Mouse (Mus musculus): ENCODE data around the gene Lin7b. TPM values are rescaled to one million over a fixed set of nuclear protein-coding genes. Genes with fewer than 3 reads are reported as not detected.

The Lin7b gene
- polyA plus RNA-seq, 1 experiment: 3.0 TPM

- no peak for TF ChIP-seq GATA1 (IDR thresholded peaks at IDR 0.05; ENCODE audit: low read length)
These were observed 30.3 kb downstream of the Lin7b start for GRCm38 (mm10) chr7:45340066-45340442.

- no peak for TF ChIP-seq GATA1 (IDR thresholded peaks at IDR 0.05; ENCODE audit: low read length)
These were observed 30.8 kb downstream of the Lin7b start for GRCm38 (mm10) chr7:45339410-45340065.

- TF ChIP-seq GATA1 (IDR thresholded peaks at IDR 0.05; ENCODE audit: low read length): no peak
These were observed 32.0 kb downstream of the Lin7b start for GRCm38 (mm10) chr7:45338161-45338911.

- TF ChIP-seq GATA1 (IDR thresholded peaks at IDR 0.05; ENCODE audit: low read length): no peak
These were observed 32.9 kb downstream of the Lin7b start for GRCm38 (mm10) chr7:45337469-45337868.

GRCm38 (mm10) chr7:45336319-45336718 lies 34.1 kb downstream of the Lin7b start:
- TF ChIP-seq GATA1 (IDR thresholded peaks at IDR 0.05; ENCODE audit: low read length): no peak

GRCm38 (mm10) chr7:45335056-45335455 lies 35.3 kb downstream of the Lin7b start, which contains the start of gene Hrc:
Gene Hrc (plus strand): TSS chr7:45335290.
- no peak for TF ChIP-seq GATA1 (IDR thresholded peaks at IDR 0.05; ENCODE audit: low read length)

- no peak for TF ChIP-seq GATA1 (IDR thresholded peaks at IDR 0.05; ENCODE audit: low read length)
These were observed 35.8 kb downstream of the Lin7b start for GRCm38 (mm10) chr7:45334605-45335004.

- TF ChIP-seq GATA1 (IDR thresholded peaks at IDR 0.05; ENCODE audit: low read length): no peak
These were observed 36.9 kb downstream of the Lin7b start, which contains the start of gene Trpm4 for GRCm38 (mm10) chr7:45333431-45333982. Gene Trpm4 (minus strand): TSS chr7:45333780.

- no peak for TF ChIP-seq GATA1 (IDR thresholded peaks at IDR 0.05; ENCODE audit: low read length)
These were observed 37.5 kb downstream of the Lin7b start for GRCm38 (mm10) chr7:45332685-45333425.

- no peak for TF ChIP-seq GATA1 (IDR thresholded peaks at IDR 0.05; ENCODE audit: low read length)
These were observed 38.9 kb downstream of the Lin7b start for GRCm38 (mm10) chr7:45331502-45331901.

- no peak for TF ChIP-seq GATA1 (IDR thresholded peaks at IDR 0.05; ENCODE audit: low read length)
These were observed 41.4 kb downstream of the Lin7b start for GRCm38 (mm10) chr7:45328841-45329475.

GRCm38 (mm10) chr7:45325800-45326199 lies 44.6 kb downstream of the Lin7b start:
- no peak for TF ChIP-seq GATA1 (IDR thresholded peaks at IDR 0.05; ENCODE audit: low read length)

GRCm38 (mm10) chr7:45323069-45323468 lies 47.3 kb downstream of the Lin7b start:
- TF ChIP-seq GATA1 (IDR thresholded peaks at IDR 0.05; ENCODE audit: low read length): no peak

- TF ChIP-seq GATA1 (IDR thresholded peaks at IDR 0.05; ENCODE audit: low read length): no peak
These were observed 48.1 kb downstream of the Lin7b start for GRCm38 (mm10) chr7:45322245-45322644.

Other genes with a start within 250 kb of the Lin7b start
- gene Rps11, start 246.1 kb downstream of the Lin7b start, polyA plus RNA-seq (2012): 236 and 428 TPM in 2 replicates
- gene Rpl13a, start 241.8 kb downstream of the Lin7b start, polyA plus RNA-seq (2012): 9,046 and 9,149 TPM in 2 replicates
- gene Gm45713, start 234.4 kb downstream of the Lin7b start, polyA plus RNA-seq (2012): 1.5 and 3.9 TPM in 2 replicates
- 47.6 and 56.0 TPM in 2 replicates for gene Flt3l, start 234.2 kb downstream of the Lin7b start, polyA plus RNA-seq (2012)
- gene Pih1d1, start 216.3 kb downstream of the Lin7b start, polyA plus RNA-seq (2012): 93.6 and 96.2 TPM in 2 replicates
- gene Aldh16a1, start 216.0 kb downstream of the Lin7b start, polyA plus RNA-seq (2012): 150 and 154 TPM in 2 replicates
- 0.06 and 0.09 TPM in 2 replicates for gene Slc17a7, start 206.6 kb downstream of the Lin7b start, polyA plus RNA-seq (2012)
- not detected in 2 replicates for gene Gfy, start 191.0 kb downstream of the Lin7b start, polyA plus RNA-seq (2012)
- not detected in 2 replicates for gene Pth2, start 189.6 kb downstream of the Lin7b start, polyA plus RNA-seq (2012)
- not detected in 2 replicates for gene Ccdc155, start 165.7 kb downstream of the Lin7b start, polyA plus RNA-seq (2012)
- 0.13 TPM in 1 of 2 replicates, not detected in the other for gene Dkkl1, start 158.4 kb downstream of the Lin7b start, polyA plus RNA-seq (2012)
- gene Tead2, start 154.8 kb downstream of the Lin7b start, polyA plus RNA-seq (2012): not detected in 2 replicates
- 96.2 and 133 TPM in 2 replicates for gene Cd37, start 131.5 kb downstream of the Lin7b start, polyA plus RNA-seq (2012)
- not detected in 2 replicates for gene Slc6a16, start 129.5 kb downstream of the Lin7b start, polyA plus RNA-seq (2012)
- not detected in 2 replicates for gene Slc6a21, start 93.1 kb downstream of the Lin7b start, polyA plus RNA-seq (2012)
- gene Trpm4, start 36.8 kb downstream of the Lin7b start, polyA plus RNA-seq (2012): 0.13 and 0.19 TPM in 2 replicates
- gene Hrc, start 35.3 kb downstream of the Lin7b start, polyA plus RNA-seq (2012): not detected in 2 replicates
- 5.9 and 6.4 TPM in 2 replicates for gene Ppfia3, start 3.6 kb downstream of the Lin7b start, polyA plus RNA-seq (2012)
- 1,207 and 1,386 TPM in 2 replicates for gene Snrnp70, start 25.2 kb upstream of the Lin7b start, polyA plus RNA-seq (2012)
- gene Kcna7, start 35.1 kb upstream of the Lin7b start, polyA plus RNA-seq (2012): not detected in 2 replicates
- gene Ntf5, start 43.1 kb upstream of the Lin7b start, polyA plus RNA-seq (2012): 0.03 and 0.04 TPM in 2 replicates
- gene Lhb, start 50.2 kb upstream of the Lin7b start, polyA plus RNA-seq (2012): not detected in 2 replicates
- 28.8 TPM in 2 replicates for gene Gys1, start 64.3 kb upstream of the Lin7b start, polyA plus RNA-seq (2012)
- 887 and 1,231 TPM in 2 replicates for gene Ruvbl2, start 67.5 kb upstream of the Lin7b start, polyA plus RNA-seq (2012)
- gene Ftl1, start 89.3 kb upstream of the Lin7b start, polyA plus RNA-seq (2012): 11,844 and 12,759 TPM in 2 replicates
- 407 and 498 TPM in 2 replicates for gene Bax, start 96.3 kb upstream of the Lin7b start, polyA plus RNA-seq (2012)
- gene Tulp2, start 111.3 kb upstream of the Lin7b start, polyA plus RNA-seq (2012): 1.7 and 2.0 TPM in 2 replicates
- gene Gm45808, start 116.2 kb upstream of the Lin7b start, polyA plus RNA-seq (2012): not detected in 2 replicates
- gene Dhdh, start 118.2 kb upstream of the Lin7b start, polyA plus RNA-seq (2012): 0.29 and 0.49 TPM in 2 replicates
- 1,038 and 1,233 TPM in 2 replicates for gene Nucb1, start 139.8 kb upstream of the Lin7b start, polyA plus RNA-seq (2012)
- 87.1 and 135 TPM in 2 replicates for gene Ppp1r15a, start 155.7 kb upstream of the Lin7b start, polyA plus RNA-seq (2012)
- gene Plekha4, start 155.7 kb upstream of the Lin7b start, polyA plus RNA-seq (2012): 1.2 and 1.8 TPM in 2 replicates
- gene Hsd17b14, start 184.3 kb upstream of the Lin7b start, polyA plus RNA-seq (2012): 10.6 and 11.5 TPM in 2 replicates
- 83.5 and 192 TPM in 2 replicates for gene Bcat2, start 199.6 kb upstream of the Lin7b start, polyA plus RNA-seq (2012)
- not detected in 2 replicates for gene Fgf21, start 244.9 kb upstream of the Lin7b start, polyA plus RNA-seq (2012)
- gene Fut1, start 246.7 kb upstream of the Lin7b start, polyA plus RNA-seq (2012): not detected in 2 replicates